Mouse (Mus musculus) heart, postnatal 0 days (tissue): ENCODE results near the gene Gdf11.

Experiments
- CTCF ChIP-seq: IDR thresholded peaks from 2 replicates; pipeline ENCODE4 v1.5.1; 2016; ENCODE audit warnings: antibody characterized with exemption, control low read depth, low read depth
- EP300 ChIP-seq: IDR thresholded peaks from 2 replicates; pipeline ENCODE4 v1.6.1; 2016; ENCODE audit warnings: antibody characterized with exemption, low read depth

DNA sequence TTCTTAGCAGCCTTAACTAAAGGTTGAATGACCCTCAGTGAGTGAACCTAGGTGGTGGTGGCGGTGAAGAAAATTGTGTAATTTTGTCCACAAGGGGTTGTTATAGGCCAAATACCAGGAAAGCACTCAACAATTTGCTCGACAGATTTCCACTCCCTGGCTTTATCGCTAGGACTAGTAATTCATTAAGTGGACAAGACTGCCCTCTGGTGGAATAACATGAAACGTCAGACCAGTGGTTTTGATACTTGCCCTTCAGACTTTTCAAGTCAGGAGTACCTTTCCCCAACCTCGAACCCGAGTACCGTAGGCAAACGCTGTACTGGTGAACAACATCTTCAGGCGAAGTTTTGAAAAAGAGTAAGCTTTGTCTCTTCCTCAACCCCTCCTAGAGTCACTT lies 3.9 kb upstream of the Gdf11 start:
- peak; percentile 79 for TF ChIP-seq CTCF
- no peak for TF ChIP-seq EP300
